Mouse (Mus musculus) heart, embryonic 16.5 days (tissue): ENCODE data around the gene Tpk1. TPM values are rescaled to one million over a fixed set of nuclear protein-coding genes. Genes with fewer than 3 reads are reported as not detected.

Experiments
- ATAC-seq: fragments of 200-750 bp; cut with Nextera tagmentation; replicated peaks from 2 replicates; pipeline ENCODE4 v1.8.0; 2017; ENCODE audit warnings: moderate number of reproducible peaks; ENCODE audit not compliant: insufficient read depth, low FRiP score; ENCODE audit errors: extremely low read depth
- H3K27ac ChIP-seq: fragments of 300-500 bp; sonication (generic); 2 replicates; pipeline ENCODE4 v1.5.1; 2014; ENCODE audit warnings: mild to moderate bottlenecking, low read length, control low read depth, moderate library complexity
- H3K27me3 ChIP-seq: fragments of 300-500 bp; sonication (generic); 2 replicates; pipeline ENCODE4 v1.6.1; 2014; ENCODE audit warnings: low read length, mixed read lengths; ENCODE audit not compliant: control insufficient read depth, insufficient read depth
- H3K36me3 ChIP-seq: fragments of 300-500 bp; sonication (generic); 2 replicates; pipeline ENCODE4 v1.6.1; 2014; ENCODE audit not compliant: control insufficient read depth, insufficient read depth
- H3K4me1 ChIP-seq: fragments of 300-500 bp; sonication (generic); 2 replicates; pipeline ENCODE4 v1.6.1; 2014; ENCODE audit warnings: low read length, mixed read lengths; ENCODE audit not compliant: control insufficient read depth, insufficient read depth
- H3K4me2 ChIP-seq: fragments of 300-500 bp; sonication (generic); 2 replicates; pipeline ENCODE4 v1.6.1; 2014; ENCODE audit warnings: low read depth, mild to moderate bottlenecking, control low read depth, low read length
- H3K4me3 ChIP-seq: fragments of 300-500 bp; sonication (generic); 2 replicates; pipeline ENCODE4 v1.5.1; 2014; ENCODE audit warnings: mild to moderate bottlenecking, control low read depth, low read length
- H3K9ac ChIP-seq: fragments of 300-500 bp; sonication (generic); 2 replicates; pipeline ENCODE4 v1.6.1; 2014; ENCODE audit warnings: low read length, control low read depth
- H3K9me3 ChIP-seq: fragments of 300-500 bp; sonication (generic); replicated peaks from 2 replicates; pipeline ENCODE4 v1.6.1; 2016; ENCODE audit warnings: low read length; ENCODE audit not compliant: control insufficient read depth
- WGBS: fragments of 180-500 bp; shearing (Covaris S2); extraction: QIAGEN DNeasy Blood & Tissue Kit; methylation state at CpG from one replicate; pipeline ENCODE4 v1.1.7; 2014; 5-methylcytosine and 5-hydroxymethylcytosine counted together
- polyA plus RNA-seq: library from polyadenylated mRNA; unstranded; fragments of >200 nt; fragmentation: Nextera tagmentation; extraction: Ambion mirVana; gene quantifications from 2 replicates; pipeline ENCODE4 v1.2.1, GENCODE M21; 2015

The Tpk1 gene
- polyA plus RNA-seq = 7.4 and 7.7 TPM in 2 replicates

DNA sequence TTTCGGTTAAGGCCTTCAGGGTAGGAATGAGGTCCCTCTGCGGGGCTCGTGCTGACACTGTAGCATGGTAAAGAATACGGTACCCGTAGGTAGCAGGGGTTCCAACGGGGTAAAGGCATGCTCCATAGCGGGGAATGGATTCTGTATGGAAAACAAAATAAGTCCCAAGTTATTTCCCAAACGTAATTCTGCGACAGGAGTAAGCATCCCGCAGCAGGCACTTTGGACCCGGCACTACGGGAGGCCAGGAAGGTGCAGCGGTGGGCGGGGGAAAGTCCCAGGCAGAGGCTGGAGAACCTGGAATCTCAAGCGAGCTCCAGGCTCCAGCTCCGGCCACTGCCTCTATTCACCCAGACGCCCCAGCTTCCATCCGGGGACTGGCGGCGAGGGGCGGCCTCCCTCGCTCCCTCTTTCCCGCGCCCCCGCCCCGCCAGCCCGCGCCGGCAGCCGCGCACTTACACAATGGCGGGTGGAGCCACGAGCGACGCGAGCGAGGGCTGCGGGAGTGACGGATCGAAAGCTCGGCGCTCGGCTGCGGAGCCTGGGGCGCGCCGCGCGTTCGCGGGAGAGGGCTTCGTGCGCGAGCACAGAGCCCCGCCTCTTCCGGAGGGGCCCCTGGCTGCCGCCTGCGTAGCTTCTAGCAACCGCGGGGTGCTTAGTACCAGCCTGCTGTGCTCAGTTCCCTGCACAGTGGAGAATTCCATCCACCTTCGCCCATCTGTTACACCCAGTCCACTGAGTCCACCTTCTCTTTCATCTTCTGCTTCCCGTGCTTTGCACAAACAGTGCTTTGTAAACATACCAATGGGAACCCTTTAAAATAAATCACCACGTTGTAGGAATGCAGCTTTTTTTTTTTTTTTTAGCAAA, at the start of gene Tpk1:
TSS of gene Tpk1 (minus strand) at position 602 of the 870 bp plus-strand sequence.
- Histone ChIP-seq H3K4me2 (peak within 1 kb of the TSS; percentile 81), H3K36me3 (0 out of 2 replicates have a peak, but pooled peaks cover 2% of the 10 kb centered on the region), H3K4me1 (peaks cover 3% of the 10 kb centered on the region; the same call in 1 of the 2 replicates), H3K27me3 (no peaks in the 10 kb centered on the region), H3K9me3 (no peaks in the 10 kb centered on the region), H3K4me3 (peak within 1 kb of the TSS; percentile 58), H3K27ac (peak within 1 kb of the TSS; percentile 82), H3K9ac (peak within 1 kb of the TSS; percentile 86)
- ATAC-seq = peak; percentile 96
- under 1% methylated on average over 56 of the region's 63 CpGs for WGBS

DNA sequence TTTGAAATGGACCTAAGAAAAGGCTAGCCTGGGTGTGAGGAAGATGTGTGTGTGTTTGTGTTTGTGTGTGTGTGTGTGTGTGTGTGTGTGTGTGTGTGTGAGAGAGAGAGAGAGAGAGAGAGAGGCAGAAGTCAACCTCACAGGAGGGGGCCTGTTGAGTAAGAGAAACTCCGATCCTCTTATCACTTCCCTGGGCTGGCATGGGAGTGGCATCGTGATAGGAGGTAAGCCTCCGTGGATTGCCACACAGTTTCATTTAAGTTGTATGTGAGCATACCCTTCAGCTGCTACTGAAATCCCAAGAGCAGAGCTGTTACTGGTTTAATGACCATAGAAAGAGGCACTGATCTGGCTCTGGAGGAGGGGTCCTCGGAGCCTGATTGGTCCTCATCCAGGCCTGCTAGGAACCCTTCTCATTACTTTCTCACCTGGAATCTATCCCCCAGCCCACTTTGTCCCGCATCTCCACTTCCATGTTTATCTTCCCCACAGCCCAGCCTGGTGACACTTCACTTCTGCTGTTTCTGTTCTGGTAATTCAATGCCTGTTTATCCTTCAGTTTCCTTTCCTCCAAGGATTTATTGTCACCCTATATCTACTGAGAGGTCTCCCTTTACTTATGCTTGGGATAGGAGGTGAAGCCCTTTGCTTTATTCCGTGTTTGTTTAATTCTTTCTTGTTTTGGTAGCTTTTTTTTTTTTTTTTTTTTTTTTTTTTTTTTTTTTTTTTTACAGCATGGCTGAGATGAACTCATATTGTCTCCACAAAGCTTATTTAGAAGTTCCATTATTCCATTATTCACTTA, 36.9 kb upstream of the Tpk1 start:
- H3K9me3 ChIP-seq = no peaks in the 10 kb centered on the region
- no peak for ATAC-seq

DNA sequence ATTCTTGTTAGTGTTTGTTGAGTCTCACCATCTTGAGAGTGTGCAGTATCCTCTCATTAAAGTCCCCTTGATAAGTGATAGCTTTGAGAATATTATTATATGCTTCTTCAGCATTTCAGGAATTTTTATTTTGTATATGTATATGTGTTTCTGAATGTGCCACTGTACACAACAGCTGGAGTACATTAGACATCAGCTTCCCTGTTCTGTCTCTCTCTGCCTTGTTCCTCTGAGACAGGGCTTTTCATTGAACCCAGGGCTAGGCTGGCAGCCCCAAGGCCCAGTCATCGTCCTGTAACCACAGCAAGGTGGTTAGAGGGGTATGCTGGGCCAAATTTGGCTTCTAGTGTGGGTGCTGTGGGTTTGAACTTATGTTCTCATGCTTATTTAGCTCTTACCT, 25.8 kb upstream of the Tpk1 start:
- Histone ChIP-seq H3K9ac (no peak overlapping the region), H3K27ac (no peak overlapping the region), H3K4me1 (no peaks in the 10 kb centered on the region), H3K36me3 (no peaks in the 10 kb centered on the region), H3K4me3 (no peak overlapping the region), H3K9me3 (no peaks in the 10 kb centered on the region), H3K4me2 (no peak overlapping the region), H3K27me3 (no peaks in the 10 kb centered on the region)
- WGBS = 52% methylated on average over 1 of the region's 1 CpGs
- ATAC-seq = no peak

More for the DNA sequence above, 36.9 kb upstream of the Tpk1 start:
- Histone ChIP-seq H3K27me3 (no peaks in the 10 kb centered on the region), H3K4me2 (no peak overlapping the region), H3K9ac (no peak overlapping the region), H3K4me3 (no peak overlapping the region), H3K36me3 (no peaks in the 10 kb centered on the region), H3K27ac (no peak overlapping the region), H3K4me1 (no peaks in the 10 kb centered on the region)
- 37% methylated on average over 6 of the region's 6 CpGs for WGBS

DNA sequence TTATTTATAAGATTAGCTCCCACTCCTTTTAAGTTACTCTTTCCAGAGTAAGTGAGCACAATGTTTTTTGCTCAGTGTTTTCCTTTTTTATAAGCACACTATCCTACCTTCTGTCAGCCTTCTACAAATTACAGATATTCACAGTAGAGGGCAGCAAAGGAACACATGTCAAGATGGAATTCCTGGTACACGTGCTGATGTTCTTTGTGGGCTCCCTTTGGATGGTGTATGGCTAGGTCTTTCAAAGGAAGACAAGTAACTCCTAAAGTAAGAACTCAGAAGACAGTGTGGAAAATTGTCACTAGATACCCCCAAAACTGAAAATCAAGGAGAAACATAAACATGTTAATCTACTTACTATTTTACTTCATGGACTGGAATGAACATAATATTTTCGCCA, 19.9 kb upstream of the Tpk1 start:
- Histone ChIP-seq H3K36me3 (no peaks in the 10 kb centered on the region), H3K27ac (no peak overlapping the region), H3K27me3 (no peaks in the 10 kb centered on the region), H3K9me3 (no peaks in the 10 kb centered on the region), H3K4me2 (no peak overlapping the region), H3K4me1 (no peaks in the 10 kb centered on the region), H3K9ac (no peak overlapping the region), H3K4me3 (no peak overlapping the region)
- 46% methylated on average over 2 of the region's 2 CpGs for WGBS
- ATAC-seq = no peak

DNA sequence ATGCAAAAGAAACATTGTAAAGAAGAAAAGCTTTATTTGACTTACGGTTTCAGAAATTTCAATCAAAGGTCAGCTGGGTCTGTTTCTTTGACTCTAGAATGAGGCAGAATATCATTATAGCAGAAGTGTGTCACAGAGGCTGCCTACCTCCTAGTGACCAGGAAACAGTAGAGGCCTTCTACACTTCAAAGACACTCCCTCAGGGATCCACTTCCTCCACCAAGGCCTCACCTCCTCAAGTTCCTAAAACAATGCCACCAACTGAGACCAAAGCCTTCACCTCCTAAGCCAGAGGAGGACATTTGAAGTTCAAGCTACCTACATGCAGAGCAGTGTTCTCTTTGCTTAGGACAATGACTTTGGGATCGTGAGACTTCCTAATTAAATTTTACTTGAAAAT, 16.5 kb upstream of the Tpk1 start:
- WGBS = 64% methylated on average over 2 of the region's 2 CpGs
- Histone ChIP-seq H3K36me3 (no peaks in the 10 kb centered on the region), H3K4me1 (no peaks in the 10 kb centered on the region), H3K9ac (no peak overlapping the region), H3K27me3 (no peaks in the 10 kb centered on the region), H3K4me2 (no peak overlapping the region), H3K4me3 (no peak overlapping the region), H3K27ac (no peak overlapping the region), H3K9me3 (no peaks in the 10 kb centered on the region)
- no peak for ATAC-seq

DNA sequence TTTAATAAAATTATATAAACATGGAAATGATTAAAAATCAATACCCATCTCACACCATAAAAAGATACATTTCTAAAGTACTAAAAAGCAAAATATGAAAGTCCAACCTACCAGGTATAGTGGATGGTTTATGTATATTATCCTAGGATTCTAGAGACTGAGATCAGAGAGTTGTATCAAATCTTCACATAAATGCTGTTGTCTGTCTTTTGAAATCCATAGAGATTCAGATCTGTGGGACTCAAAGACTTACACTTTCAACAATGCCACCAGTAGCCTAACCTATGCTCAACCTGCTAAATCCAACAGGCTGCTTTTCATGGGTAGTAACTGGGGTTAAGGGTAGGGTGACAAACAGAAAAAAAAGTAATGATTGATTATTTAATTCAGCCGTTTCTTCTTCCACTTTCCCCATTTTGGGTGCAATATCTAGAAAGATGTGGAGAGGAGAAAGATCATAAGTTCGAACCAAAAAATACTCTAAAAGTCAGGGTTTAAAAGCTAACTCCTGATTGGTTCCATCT, 12.7 kb upstream of the Tpk1 start:
- Histone ChIP-seq H3K9me3 (no peaks in the 10 kb centered on the region), H3K4me3 (no peak overlapping the region), H3K4me1 (no peaks in the 10 kb centered on the region), H3K4me2 (no peak overlapping the region), H3K36me3 (no peaks in the 10 kb centered on the region), H3K27ac (no peak overlapping the region), H3K27me3 (no peaks in the 10 kb centered on the region), H3K9ac (no peak overlapping the region)
- no peak for ATAC-seq
- WGBS = 73% methylated on average over 2 of the region's 2 CpGs

DNA sequence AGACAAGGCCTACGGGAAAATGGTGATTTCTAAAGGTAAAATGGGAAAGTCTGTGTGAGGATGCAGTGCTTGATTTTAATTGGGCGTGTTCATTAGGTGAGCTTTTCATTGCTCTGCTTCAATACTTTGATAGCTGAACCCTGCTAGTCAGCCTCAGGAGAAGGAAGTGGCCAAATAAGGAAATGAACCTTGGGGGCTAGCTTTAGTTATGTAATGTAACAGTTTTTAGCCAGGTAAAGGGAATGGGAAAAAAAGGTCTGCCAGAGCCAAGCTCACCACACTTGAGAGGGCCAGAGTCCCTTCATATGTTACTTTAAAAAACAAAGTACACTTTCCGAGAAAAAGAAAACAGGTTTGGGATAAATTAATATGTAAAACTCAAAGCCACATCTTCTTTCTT, 11.5 kb upstream of the Tpk1 start:
- Histone ChIP-seq H3K9me3 (no peaks in the 10 kb centered on the region), H3K4me1 (no peaks in the 10 kb centered on the region), H3K27ac (no peak overlapping the region), H3K4me3 (no peak overlapping the region), H3K9ac (no peak overlapping the region), H3K36me3 (no peaks in the 10 kb centered on the region), H3K4me2 (no peak overlapping the region), H3K27me3 (no peaks in the 10 kb centered on the region)
- ATAC-seq = no peak
- 76% methylated on average over 3 of the region's 3 CpGs for WGBS

DNA sequence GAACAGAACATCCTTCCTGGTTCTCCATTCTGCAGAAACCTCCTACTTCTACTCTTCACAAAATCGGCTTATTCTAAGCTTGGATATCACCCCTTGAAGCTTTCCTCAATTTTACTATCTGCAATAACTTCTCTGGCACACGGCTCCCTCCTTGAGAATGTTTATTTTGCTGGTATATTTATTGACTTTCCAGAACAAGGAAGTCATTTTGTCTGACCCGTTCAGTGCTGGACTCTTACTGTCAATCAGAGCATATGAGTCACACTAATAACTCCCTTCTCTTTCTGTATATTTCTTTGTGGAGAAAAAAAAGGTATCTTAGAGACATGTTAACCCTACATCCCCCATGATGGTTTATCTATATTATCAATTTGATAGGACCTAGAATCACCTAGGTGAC, 10.1 kb upstream of the Tpk1 start:
- Histone ChIP-seq H3K27ac (no peak overlapping the region), H3K36me3 (no peaks in the 10 kb centered on the region), H3K4me2 (no peak overlapping the region), H3K27me3 (no peaks in the 10 kb centered on the region), H3K9ac (no peak overlapping the region), H3K9me3 (no peaks in the 10 kb centered on the region), H3K4me3 (no peak overlapping the region), H3K4me1 (no peaks in the 10 kb centered on the region)
- no peak for ATAC-seq
- 46% methylated on average over 3 of the region's 3 CpGs for WGBS
